Mouse (Mus musculus): ENCODE measurements around the gene Ifnk. TPM values are rescaled to one million over a fixed set of nuclear protein-coding genes. Genes with fewer than 3 reads are reported as not detected.

The Ifnk gene
- polyA plus RNA-seq, 2 experiments, result not detected

GRCm38 (mm10) chr4:35123087-35123486 is 28.8 kb upstream of the Ifnk start:
- H3K27ac ChIP-seq (replicated peaks; ENCODE audit: low read depth, low read length), result no peak overlapping the region
- no peaks in the 10 kb centered on the region for H3K36me3 ChIP-seq (ENCODE audit: control insufficient read depth, insufficient read depth, low read length)
- DNase-seq (ENCODE audit: low spot score) (no peak), ATAC-seq (ENCODE audit: low FRiP score, low read depth) (no peak)
- no peak overlapping the region for H3K9ac ChIP-seq (ENCODE audit: low read depth, low read length, severe bottlenecking)
- H3K4me1 ChIP-seq (ENCODE audit: control insufficient read depth, insufficient read depth, low read length), result peaks cover 5% of the 10 kb centered on the region; the same call in 1 of the 2 replicates
- WGBS, result 40% methylated on average over 5 of the region's 5 CpGs
- H3K27me3 ChIP-seq (ENCODE audit: control insufficient read depth, insufficient read depth, low read length), result no peaks in the 10 kb centered on the region
- H3K4me2 ChIP-seq (replicated peaks; ENCODE audit: low read depth, low read length, severe bottlenecking), result no peak overlapping the region
- no peak for TF ChIP-seq POLR2A (IDR thresholded peaks at IDR 0.05; ENCODE audit: borderline replicate concordance, extremely low read depth, insufficient read depth, insufficient read length)
- H3K9me3 ChIP-seq (ENCODE audit: control insufficient read depth, low read length), result no peaks in the 10 kb centered on the region
- H3K4me3 ChIP-seq (replicated peaks; ENCODE audit: low read length), result no peak overlapping the region

- Histone ChIP-seq H3K4me1 (ENCODE audit: control insufficient read depth, insufficient read depth, low read length) (peaks cover 5% of the 10 kb centered on the region; the same call in 1 of the 2 replicates), H3K4me3 (replicated peaks; ENCODE audit: low read length) (no peak overlapping the region), H3K4me2 (replicated peaks; ENCODE audit: low read depth, low read length, severe bottlenecking) (no peak overlapping the region), H3K9me3 (ENCODE audit: control insufficient read depth, low read length) (no peaks in the 10 kb centered on the region), H3K36me3 (ENCODE audit: control insufficient read depth, insufficient read depth, low read length) (no peaks in the 10 kb centered on the region), H3K27ac (replicated peaks; ENCODE audit: low read depth, low read length) (no peak overlapping the region), H3K27me3 (ENCODE audit: control insufficient read depth, insufficient read depth, low read length) (no peaks in the 10 kb centered on the region), H3K9ac (ENCODE audit: low read depth, low read length, severe bottlenecking) (no peak overlapping the region)
- TF ChIP-seq POLR2A (IDR thresholded peaks at IDR 0.05; ENCODE audit: borderline replicate concordance, extremely low read depth, insufficient read depth, insufficient read length), result no peak
- no peak for DNase-seq (ENCODE audit: low spot score)
- 91% methylated on average over 11 of the region's 11 CpGs for WGBS
- ATAC-seq (ENCODE audit: low FRiP score, low read depth), result no peak
Measured at GRCm38 (mm10) chr4:35124027-35124426, 27.8 kb upstream of the Ifnk start.

GRCm38 (mm10) chr4:35125299-35125777 is 26.5 kb upstream of the Ifnk start:
- TF ChIP-seq POLR2A (IDR thresholded peaks at IDR 0.05; ENCODE audit: borderline replicate concordance, extremely low read depth, insufficient read depth, insufficient read length), result no peak
- no peaks in the 10 kb centered on the region for H3K9me3 ChIP-seq (ENCODE audit: control insufficient read depth, low read length)
- DNase-seq (ENCODE audit: low spot score), result no peak
- H3K27me3 ChIP-seq (ENCODE audit: control insufficient read depth, insufficient read depth, low read length), result no peaks in the 10 kb centered on the region
- no peak overlapping the region for H3K4me3 ChIP-seq (replicated peaks; ENCODE audit: low read length)
- no peaks in the 10 kb centered on the region for H3K36me3 ChIP-seq (ENCODE audit: control insufficient read depth, insufficient read depth, low read length)
- WGBS, result 11% methylated on average over 6 of the region's 6 CpGs
- H3K27ac ChIP-seq (replicated peaks; ENCODE audit: low read depth, low read length), result no peak overlapping the region
- H3K4me1 ChIP-seq (ENCODE audit: control insufficient read depth, insufficient read depth, low read length), result peaks cover 5% of the 10 kb centered on the region; the same call in 1 of the 2 replicates
- H3K4me2 ChIP-seq (replicated peaks; ENCODE audit: low read depth, low read length, severe bottlenecking), result no peak overlapping the region
- peak; percentile 55; the same call in 1 of the 2 replicates for ATAC-seq (ENCODE audit: low FRiP score, low read depth)
- no peak overlapping the region for H3K9ac ChIP-seq (ENCODE audit: low read depth, low read length, severe bottlenecking)

GRCm38 (mm10) chr4:35126776-35127175 is 25.1 kb upstream of the Ifnk start:
- Histone ChIP-seq H3K4me1 (ENCODE audit: control insufficient read depth, insufficient read depth, low read length) (peaks cover 5% of the 10 kb centered on the region; the same call in 1 of the 2 replicates), H3K9ac (ENCODE audit: low read depth, low read length, severe bottlenecking) (no peak overlapping the region), H3K4me3 (replicated peaks; ENCODE audit: low read length) (no peak overlapping the region), H3K9me3 (ENCODE audit: control insufficient read depth, low read length) (no peaks in the 10 kb centered on the region), H3K27me3 (ENCODE audit: control insufficient read depth, insufficient read depth, low read length) (no peaks in the 10 kb centered on the region), H3K36me3 (ENCODE audit: control insufficient read depth, insufficient read depth, low read length) (no peaks in the 10 kb centered on the region), H3K27ac (replicated peaks; ENCODE audit: low read depth, low read length) (no peak overlapping the region), H3K4me2 (replicated peaks; ENCODE audit: low read depth, low read length, severe bottlenecking) (no peak overlapping the region)
- TF ChIP-seq POLR2A (IDR thresholded peaks at IDR 0.05; ENCODE audit: borderline replicate concordance, extremely low read depth, insufficient read depth, insufficient read length), result no peak
- 85% methylated on average over 9 of the region's 9 CpGs for WGBS
- DNase-seq (ENCODE audit: low spot score) (no peak), ATAC-seq (ENCODE audit: low FRiP score, low read depth) (no peak)

DNA sequence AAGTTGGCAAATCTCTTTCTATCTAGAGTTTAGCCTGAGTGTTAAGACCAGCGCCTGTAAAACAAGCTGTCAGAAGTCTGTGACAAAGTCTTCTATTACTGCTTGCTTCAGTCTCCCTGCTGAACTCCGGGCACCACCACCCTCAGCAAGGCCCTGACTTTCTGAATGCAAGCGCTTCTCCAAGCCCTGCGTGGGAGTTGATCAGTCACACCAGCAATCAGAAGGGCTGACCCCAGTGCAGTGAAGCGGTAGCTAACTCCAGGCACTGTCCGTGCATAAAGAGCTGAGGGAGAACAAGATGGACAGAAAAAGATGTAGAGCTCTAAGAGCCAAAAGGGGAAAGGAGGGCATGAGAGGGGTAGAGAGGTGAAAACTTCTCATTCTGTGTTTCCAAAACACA is 24.1 kb upstream of the Ifnk start:
- H3K4me2 ChIP-seq (replicated peaks; ENCODE audit: low read depth, low read length, severe bottlenecking), result no peak overlapping the region
- no peak for TF ChIP-seq POLR2A (IDR thresholded peaks at IDR 0.05; ENCODE audit: borderline replicate concordance, extremely low read depth, insufficient read depth, insufficient read length)
- peaks cover 2% of the 10 kb centered on the region; the same call in 1 of the 2 replicates for H3K4me1 ChIP-seq (ENCODE audit: control insufficient read depth, insufficient read depth, low read length)
- WGBS, result 72% methylated on average over 6 of the region's 6 CpGs
- H3K9me3 ChIP-seq (ENCODE audit: control insufficient read depth, low read length), result no peaks in the 10 kb centered on the region
- DNase-seq (ENCODE audit: low spot score) (no peak), ATAC-seq (ENCODE audit: low FRiP score, low read depth) (no peak)
- H3K9ac ChIP-seq (ENCODE audit: low read depth, low read length, severe bottlenecking), result no peak overlapping the region
- no peak overlapping the region for H3K27ac ChIP-seq (replicated peaks; ENCODE audit: low read depth, low read length)
- H3K36me3 ChIP-seq (ENCODE audit: control insufficient read depth, insufficient read depth, low read length), result no peaks in the 10 kb centered on the region
- no peaks in the 10 kb centered on the region for H3K27me3 ChIP-seq (ENCODE audit: control insufficient read depth, insufficient read depth, low read length)
- no peak overlapping the region for H3K4me3 ChIP-seq (replicated peaks; ENCODE audit: low read length)

Measured in limb, embryonic 14.5 days (tissue).